In the genomic region with DNA sequence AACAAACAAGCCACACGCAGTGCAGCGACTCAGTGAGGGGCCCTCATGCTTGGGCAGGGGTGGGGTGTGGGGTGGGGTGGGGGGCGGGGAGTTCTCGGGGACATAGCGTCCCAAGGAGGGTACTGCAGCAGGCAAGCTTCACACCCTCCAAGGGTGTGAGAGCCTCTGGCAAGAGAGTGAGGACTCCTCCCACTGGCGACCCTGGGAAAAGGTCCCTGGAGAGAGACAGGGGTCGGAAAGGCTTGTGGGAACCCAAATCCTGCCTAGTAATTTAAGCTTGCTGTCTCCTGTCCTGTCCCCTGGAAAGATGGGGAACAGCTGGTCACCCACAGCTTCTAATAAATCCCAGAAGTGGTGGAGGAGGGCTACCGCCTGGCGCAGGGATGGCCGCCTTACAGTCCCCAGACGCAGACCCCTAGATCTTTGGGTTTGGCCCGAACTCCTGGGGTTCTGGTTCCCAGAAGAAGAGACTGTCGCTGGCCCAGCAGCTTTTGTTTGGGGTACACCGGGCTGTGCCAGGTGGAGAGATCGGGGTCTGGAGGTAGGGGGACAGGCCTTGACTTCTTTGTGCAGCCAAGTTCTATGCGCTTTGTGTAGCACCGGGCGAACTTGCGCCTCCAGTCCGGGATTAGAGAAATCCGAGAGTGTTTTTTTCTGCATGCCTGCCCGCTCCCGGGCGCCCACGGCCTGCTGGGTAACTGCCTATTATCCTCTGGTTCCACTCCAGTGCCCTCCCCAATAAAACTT, we compare ENCODE assay signal across 8 mouse cellular contexts. TPM values are rescaled to one million over a fixed set of nuclear protein-coding genes. Genes with fewer than 3 reads are reported as not detected.
A peak's percentile ranks its signal among the peaks of the same experiment; 100 is the strongest.
DNase-seq lines count a peak whose midpoint lies in the region; ATAC-seq lines count a peak whose summit lies in the region.

No protein-coding gene starts in this region.

- H3K27ac ChIP-seq in heart, embryonic 11.5 days (ENCODE audit: low read depth, low read length): no peak overlapping the region
- peak overlapping the region; percentile 73 for H3K27ac ChIP-seq in hindbrain, embryonic 14.5 days
- 0 out of 2 replicates have a peak overlapping the region, but pooled peaks have one; percentile 56 for H3K27ac ChIP-seq in limb, embryonic 12.5 days

- peaks cover 82% of the 10 kb centered on the region for H3K27me3 ChIP-seq in heart, embryonic 11.5 days (ENCODE audit: control insufficient read depth, insufficient read depth, low read length)
- H3K27me3 ChIP-seq in hindbrain, embryonic 14.5 days (ENCODE audit: control insufficient read depth, insufficient read depth, low read length): peaks cover 37% of the 10 kb centered on the region
- peaks cover 96% of the 10 kb centered on the region for H3K27me3 ChIP-seq in limb, embryonic 12.5 days

- no peaks in the 10 kb centered on the region for H3K36me3 ChIP-seq in heart, embryonic 11.5 days (ENCODE audit: control insufficient read depth, insufficient read depth, low read length)
- H3K36me3 ChIP-seq in hindbrain, embryonic 14.5 days (replicated peaks; ENCODE audit: control insufficient read depth, insufficient read depth): no peaks in the 10 kb centered on the region
- H3K36me3 ChIP-seq in limb, embryonic 12.5 days: no peaks in the 10 kb centered on the region

- ATAC-seq in heart, embryonic 11.5 days (replicated peaks; ENCODE audit: insufficient number of reproducible peaks, low FRiP score, low TSS enrichment): no peak
- ATAC-seq in hindbrain, embryonic 14.5 days (ENCODE audit: low FRiP score): 0 out of 2 replicates have a peak, but pooled peaks have one; percentile 46
- ATAC-seq in limb, embryonic 12.5 days (ENCODE audit: insufficient number of reproducible peaks, insufficient read depth, low FRiP score, low TSS enrichment, low read depth): peak; percentile 86

- H3K9me3 ChIP-seq in heart, embryonic 11.5 days (replicated peaks; ENCODE audit: control insufficient read depth, low read length): no peaks in the 10 kb centered on the region
- H3K9me3 ChIP-seq in hindbrain, embryonic 14.5 days (ENCODE audit: control insufficient read depth, low read length): no peaks in the 10 kb centered on the region
- no peaks in the 10 kb centered on the region for H3K9me3 ChIP-seq in limb, embryonic 12.5 days

- H3K4me3 ChIP-seq in heart, embryonic 11.5 days (ENCODE audit: low read depth, low read length): peak overlapping the region; percentile 23; the same call in 1 of the 2 replicates
- H3K4me3 ChIP-seq in hindbrain, embryonic 14.5 days (replicated peaks; ENCODE audit: low read length): no peak overlapping the region
- peak overlapping the region; percentile 29 for H3K4me3 ChIP-seq in limb, embryonic 12.5 days (replicated peaks)

- under 1% methylated on average over 25 of the region's 25 CpGs for WGBS in heart, embryonic 11.5 days (ENCODE audit: insufficient replicate concordance)
- 2% methylated on average over 25 of the region's 25 CpGs for WGBS in hindbrain, embryonic 14.5 days
- WGBS in limb, embryonic 12.5 days: 1% methylated on average over 25 of the region's 25 CpGs

- intact Hi-C loops in heart, postnatal 14 days (cut with DNase I): no loop called here

- peak overlapping the region; percentile 47 for H3K4me2 ChIP-seq in heart, embryonic 11.5 days
- H3K4me2 ChIP-seq in hindbrain, embryonic 14.5 days (replicated peaks): peak overlapping the region; percentile 31
- H3K4me2 ChIP-seq in limb, embryonic 12.5 days: peak overlapping the region; percentile 56

- H3K9ac ChIP-seq in heart, embryonic 11.5 days (ENCODE audit: low read depth, low read length): no peak overlapping the region
- no peak overlapping the region for H3K9ac ChIP-seq in hindbrain, embryonic 14.5 days
- H3K9ac ChIP-seq in limb, embryonic 12.5 days (replicated peaks): peak overlapping the region; percentile 37; the same call in 1 of the 2 replicates

- no peaks in the 10 kb centered on the region for H3K4me1 ChIP-seq in heart, embryonic 11.5 days (ENCODE audit: control insufficient read depth, insufficient read depth, low read length)
- H3K4me1 ChIP-seq in hindbrain, embryonic 14.5 days (replicated peaks; ENCODE audit: control insufficient read depth, insufficient read depth, low read length): peaks cover 25% of the 10 kb centered on the region
- peaks cover 32% of the 10 kb centered on the region for H3K4me1 ChIP-seq in limb, embryonic 12.5 days (replicated peaks)

- DNase-seq in heart, postnatal 14 days: no peak
- DNase-seq in hindbrain, embryonic 14.5 days (ENCODE audit: low spot score): peak; percentile 50
- peak; percentile 72 for DNase-seq in retina, embryonic 14.5 days (ENCODE audit: low spot score)
- no peak for DNase-seq in urinary bladder, adult 2 months (ENCODE audit: low spot score)
- no peak for DNase-seq in yolk sac, embryonic 10.5 days (ENCODE audit: low spot score)
- DNase-seq in layer of hippocampus, adult 9-11 months: no peak

RNA-seq across cellular contexts. Expression of gene Uncx, which starts 56.1 kb away (rescaled TPM):
- 0.09 TPM in 1 of 2 replicates, not detected in the other for polyA plus RNA-seq in heart, embryonic 11.5 days (2014; fragmentation: Nextera tagmentation; extraction: Ambion mirVana)
- total RNA-seq in heart, postnatal 14 days (2021): not detected
- polyA plus RNA-seq in hindbrain, embryonic 14.5 days (2014; fragmentation: Nextera tagmentation; extraction: Ambion mirVana): 25.4 and 31.0 TPM in 2 replicates
- polyA plus RNA-seq in limb, embryonic 12.5 days (2016; fragmentation: Nextera tagmentation; extraction: Ambion mirVana): 0.11 and 0.23 TPM in 2 replicates
- polyA plus RNA-seq in urinary bladder, adult 2 months (2012; rRNA removed): not detected in 2 replicates

Comparison
In these comparisons a context has a peak if more than half of its experiments do, and no peak if none do; other contexts are left out.
1. DNase-seq: peak in hindbrain, embryonic 14.5 days (single experiment) and retina, embryonic 14.5 days (single experiment); none in heart, postnatal 14 days (0 of 2), urinary bladder, adult 2 months (single experiment), yolk sac, embryonic 10.5 days (single experiment) and layer of hippocampus, adult 9-11 months (single experiment).
2. RNA of gene Uncx, which starts 56.1 kb away (polyA plus RNA-seq): 25.4 to 31.0 TPM in hindbrain, embryonic 14.5 days; 0.11 to 0.23 TPM in limb, embryonic 12.5 days, 0.09 TPM in heart, embryonic 11.5 days and not detected in urinary bladder, adult 2 months; every median in the first group is over 10 times any median in the second.
3. Peak in every context shown above with its lines, with median percentiles within 50 percentile points of each other: H3K4me2 ChIP-seq.